Mouse (Mus musculus) adrenal gland, postnatal 10 days (tissue): ENCODE results near the gene Adgrf5. TPM values are rescaled to one million over a fixed set of nuclear protein-coding genes. Genes with fewer than 3 reads are reported as not detected.

Experiments used
- DNase-seq: peaks from one replicate; pipeline ENCODE4 v3.0.0; 2021; ENCODE audit warnings: mixed read lengths
- total RNA-seq, 2 experiments: library from RNA; stranded (reverse); gene quantifications; 2 replicates each; pipeline ENCODE4 v1.2.3; 2021

Adgrf5 gene
- total RNA-seq, 2 experiments from 2014 or later: 122 to 125 TPM

DNA sequence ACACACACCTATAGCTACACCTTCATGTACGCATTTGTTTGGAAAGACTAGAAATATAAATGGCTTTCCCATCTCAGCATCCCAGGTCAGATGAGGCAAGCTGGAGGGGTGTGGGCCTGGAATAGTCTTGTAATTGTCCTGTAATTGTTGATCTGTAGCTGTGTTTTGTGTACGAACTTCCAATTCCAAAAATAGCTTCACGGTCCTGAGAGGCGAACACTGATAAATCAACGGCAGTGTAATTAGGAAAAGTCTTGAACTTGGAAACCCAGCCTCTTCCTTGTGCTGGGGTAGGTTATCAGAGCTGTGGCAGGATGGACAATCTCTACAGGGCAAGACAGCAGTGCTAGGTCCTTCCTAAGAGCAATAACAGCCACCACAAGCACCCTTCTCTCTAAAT, 18.5 kb downstream of the Adgrf5 start:
- no peak for DNase-seq

DNA sequence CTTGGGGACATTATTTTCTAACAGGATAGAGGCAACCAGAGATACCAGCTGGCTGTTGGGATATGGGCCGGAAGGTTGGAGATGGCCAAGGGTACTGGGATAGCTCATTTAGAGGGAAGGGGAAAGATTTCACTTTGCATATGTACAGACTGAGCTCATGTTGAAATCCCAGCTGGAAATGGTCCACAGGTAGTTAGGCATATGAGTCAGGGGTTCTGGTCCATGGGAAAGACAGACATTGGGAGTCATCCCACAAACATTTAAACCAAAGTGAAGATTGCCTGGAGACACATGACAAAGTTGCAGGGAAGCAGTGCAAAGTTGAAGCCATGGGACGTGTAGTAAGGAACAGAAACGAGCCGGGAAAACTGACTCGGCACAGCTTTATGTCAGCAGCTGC, 26.1 kb downstream of the Adgrf5 start:
- DNase-seq: no peak

DNA sequence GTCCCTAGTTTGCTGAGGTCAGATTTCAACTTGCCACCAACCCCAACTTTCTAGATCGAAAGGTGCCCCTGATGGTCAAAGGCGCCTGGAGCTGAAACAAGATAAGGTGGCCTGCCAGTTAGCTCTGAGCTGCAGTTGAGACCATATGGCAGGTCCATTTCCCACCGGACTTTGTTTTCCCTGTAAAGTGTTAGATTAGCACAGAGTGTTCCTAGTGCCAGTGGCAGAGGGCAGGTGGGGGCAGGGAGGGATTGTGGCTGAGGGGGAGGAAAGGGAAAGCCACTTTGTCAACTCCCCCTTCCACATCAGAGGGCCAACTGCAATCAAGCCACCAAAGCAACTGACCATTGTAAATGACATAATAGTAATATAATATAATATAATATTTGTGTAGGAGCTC, 26.9 kb downstream of the Adgrf5 start:
- peak; percentile 17 for DNase-seq

DNA sequence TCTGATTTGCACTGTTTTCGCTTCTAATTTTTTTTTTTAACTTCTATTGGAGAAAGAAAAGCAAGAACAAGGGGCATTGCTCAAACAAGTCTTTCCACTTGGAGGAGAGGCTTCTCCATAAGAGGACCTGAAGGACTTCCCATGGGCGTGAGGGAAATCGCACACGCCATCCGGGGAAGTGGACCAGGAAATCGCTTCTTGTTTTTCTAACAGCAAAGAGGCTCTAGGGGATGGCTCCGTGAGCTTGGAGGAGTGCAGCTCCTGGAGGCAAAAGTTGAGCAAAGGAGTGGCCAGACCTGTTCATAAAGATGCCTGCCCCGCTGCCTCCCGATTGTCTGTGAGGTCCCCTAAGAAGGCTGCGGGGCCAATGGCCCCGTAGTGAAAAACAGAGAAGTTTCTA, 29.0 kb downstream of the Adgrf5 start:
- DNase-seq: no peak

DNA sequence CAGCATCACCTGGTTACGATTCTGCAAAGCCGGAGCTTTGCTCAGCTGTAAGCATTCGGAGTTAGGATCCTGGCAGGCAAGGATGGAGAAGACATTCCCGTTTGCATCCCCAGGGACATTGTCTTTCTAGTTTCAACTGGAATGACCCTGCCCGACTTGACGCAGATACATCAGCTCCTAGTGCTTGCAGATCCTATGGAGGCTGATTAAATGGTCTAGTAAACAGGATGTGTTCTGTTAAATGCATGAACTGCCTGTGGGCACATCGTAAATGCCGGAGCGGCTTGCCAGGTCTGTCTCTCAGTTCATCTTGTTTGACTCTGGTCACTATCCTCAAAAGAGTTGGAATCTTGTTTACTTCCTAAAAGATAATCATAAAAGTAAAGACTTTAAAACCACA, 31.9 kb downstream of the Adgrf5 start:
- DNase-seq: no peak

DNA sequence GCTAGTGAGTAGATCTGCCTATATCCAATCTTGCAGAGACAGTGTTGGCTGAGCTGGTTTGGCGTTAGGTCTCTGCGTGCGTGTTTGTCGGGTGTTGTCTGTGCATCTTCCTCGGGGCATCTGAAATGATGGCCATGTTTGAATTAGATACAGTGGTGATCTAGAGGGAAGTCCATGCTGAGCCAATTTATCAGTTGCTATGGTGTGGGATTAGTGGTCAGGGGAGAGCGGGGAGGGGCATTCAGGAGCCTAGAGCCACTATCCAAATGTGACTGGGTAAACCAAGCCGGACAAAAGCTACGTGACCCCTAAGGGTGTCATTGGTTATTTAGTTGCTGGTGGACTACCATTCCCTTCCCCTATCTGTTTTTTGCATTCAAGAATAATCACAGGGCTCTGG, 33.4 kb downstream of the Adgrf5 start:
- no peak for DNase-seq

DNA sequence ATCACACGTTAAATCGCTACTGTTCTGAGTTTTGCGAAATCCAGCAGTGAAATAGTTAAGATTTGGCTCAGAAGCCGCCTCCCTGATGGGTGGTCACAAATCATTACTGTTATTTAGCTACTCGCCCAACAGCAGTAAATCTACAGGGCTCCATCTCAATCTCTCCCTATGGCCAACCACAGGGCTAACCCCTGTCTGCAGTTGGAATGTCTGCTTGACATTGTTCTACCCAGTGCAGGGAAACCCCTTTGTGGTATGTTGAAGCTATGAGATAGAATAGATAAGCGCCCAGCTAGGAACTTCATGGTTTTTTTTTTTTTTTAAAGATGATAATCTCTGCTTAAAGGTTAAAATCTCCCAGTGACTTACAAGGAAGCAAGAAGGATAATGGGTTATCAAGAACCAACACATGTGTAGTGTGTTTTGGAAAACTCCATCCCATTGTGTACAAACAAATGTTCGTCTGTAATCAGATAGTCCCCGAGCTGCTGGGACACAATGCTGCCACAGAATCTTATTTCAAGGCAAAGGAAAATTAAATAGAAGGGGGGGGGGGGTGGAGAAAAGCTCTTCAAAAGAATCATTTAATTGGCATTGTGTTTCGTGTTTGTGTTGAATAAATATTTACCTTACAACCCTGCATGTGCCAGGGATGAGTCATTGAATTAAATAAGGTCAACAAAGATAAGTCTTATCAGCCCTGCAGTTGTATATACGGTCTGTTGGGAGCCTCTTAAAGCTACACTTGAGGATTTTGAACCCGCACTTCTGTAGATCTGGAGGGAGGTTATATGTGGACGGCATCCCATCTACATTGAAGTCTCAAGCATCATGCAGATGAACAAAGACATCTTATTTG, 35.4 kb downstream of the Adgrf5 start:
- DNase-seq: no peak

DNA sequence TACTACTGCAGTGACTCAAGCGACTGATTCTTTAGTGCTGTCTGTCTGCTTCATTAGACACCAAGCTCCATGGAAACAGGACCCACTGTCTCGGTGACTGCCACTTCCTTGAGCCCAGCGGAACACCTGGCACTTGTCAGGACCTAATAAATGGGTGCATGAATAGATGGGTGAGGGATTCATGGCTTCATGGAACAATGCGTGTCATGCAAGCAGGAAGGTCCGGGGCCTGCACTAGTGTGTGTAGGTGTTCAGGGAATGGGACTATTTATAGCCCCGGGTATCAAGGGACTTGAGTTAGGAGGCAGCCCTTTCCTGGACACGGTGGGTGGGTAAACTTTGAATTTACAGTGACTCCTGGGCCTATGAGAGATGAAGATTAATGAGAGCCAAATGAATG, 38.4 kb downstream of the Adgrf5 start:
- no peak for DNase-seq

DNA sequence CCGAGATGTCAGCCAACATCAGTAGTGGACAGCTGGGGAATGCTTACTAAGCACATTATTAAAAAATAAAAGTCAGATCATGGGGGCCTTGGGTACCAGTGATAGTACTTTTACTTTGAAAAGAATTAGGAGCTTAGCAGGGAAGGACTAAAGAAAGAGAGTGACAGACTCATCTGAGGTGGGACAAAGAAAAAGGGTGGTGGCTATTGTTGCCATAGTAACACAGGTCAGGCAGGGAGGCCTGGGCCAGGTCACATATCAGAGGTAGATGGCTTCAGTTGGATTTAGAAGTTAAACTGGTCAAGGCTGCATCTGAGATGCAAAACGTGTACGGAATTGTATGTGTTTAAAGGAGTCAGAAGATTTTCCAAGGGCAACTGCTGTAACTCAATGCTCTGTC, 38.9 kb downstream of the Adgrf5 start:
- no peak for DNase-seq

DNA sequence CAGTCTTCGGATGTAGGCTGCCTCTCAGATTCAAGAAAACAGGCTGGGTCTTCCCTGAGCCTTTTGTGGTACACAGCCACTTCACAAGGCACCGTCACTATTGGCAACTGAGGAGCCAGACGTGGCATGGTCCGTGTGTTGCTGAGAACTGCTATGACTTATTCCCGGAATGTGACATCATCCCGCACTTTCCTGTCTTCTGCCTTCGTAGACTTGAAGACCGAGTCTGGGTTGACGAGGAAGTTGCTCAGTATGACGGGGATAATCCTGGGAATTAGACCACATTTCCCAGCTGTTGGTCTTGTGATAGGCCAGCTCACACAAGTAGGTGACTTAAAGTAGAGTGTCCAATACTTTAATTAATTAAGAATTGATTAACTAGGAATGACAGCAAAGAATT, 40.2 kb downstream of the Adgrf5 start:
- DNase-seq: no peak

DNA sequence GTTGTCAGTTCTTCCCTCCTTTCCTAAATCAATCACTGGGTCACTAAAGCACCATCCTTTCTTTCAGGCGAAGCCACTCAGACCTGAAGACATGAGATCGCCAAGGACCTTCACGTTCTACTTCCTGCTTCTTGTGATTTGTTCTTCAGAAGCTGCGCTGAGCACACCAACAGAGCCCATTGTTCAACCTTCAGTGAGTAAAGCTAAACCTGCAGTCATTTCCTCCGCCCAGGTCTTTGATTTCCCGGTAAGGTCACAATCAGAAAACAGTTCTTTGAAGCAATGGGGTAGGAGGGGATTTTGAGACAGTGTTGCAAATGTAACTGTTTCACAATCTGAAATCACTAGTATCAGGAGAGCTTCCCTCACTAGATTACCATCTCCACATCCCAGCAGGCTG, 43.6 kb downstream of the Adgrf5 start:
- DNase-seq: no peak

DNA sequence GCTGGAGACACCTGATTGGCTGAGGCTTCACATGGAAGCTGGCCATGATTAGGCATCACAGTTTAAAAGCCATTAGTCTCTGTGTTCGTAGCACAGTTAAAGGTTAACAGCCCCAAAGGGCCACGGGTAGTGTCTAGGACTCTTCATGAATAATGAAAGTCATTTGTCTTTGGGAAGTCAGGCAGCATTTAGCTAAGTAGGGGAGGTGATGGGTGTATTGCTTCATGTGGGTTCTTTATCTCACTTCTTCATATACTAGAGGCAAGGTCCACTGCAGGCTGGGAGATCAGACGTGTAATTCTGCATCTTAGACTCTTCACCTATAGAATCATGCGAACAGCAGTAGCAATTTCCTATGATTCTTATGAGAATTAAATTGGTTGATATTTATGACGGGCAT, 44.2 kb downstream of the Adgrf5 start:
- no peak for DNase-seq

DNA sequence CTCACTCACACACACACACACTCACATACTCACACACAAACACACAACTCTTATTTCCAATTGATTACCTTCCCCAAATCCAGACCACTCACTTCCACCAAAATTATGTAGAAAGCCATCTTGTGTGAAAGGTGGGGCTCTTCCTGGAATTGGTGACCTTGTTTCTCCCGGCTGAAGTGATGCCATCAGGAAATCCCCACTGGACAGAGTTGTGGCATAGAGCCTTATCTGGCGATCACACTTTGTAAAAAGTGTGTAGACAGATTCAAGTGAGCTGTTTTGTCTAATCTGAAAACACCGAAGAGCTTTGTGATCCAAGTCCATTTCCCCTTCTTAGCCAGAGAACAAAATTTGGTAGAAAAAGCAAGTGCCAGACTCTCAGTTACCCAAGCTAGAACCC, 46.1 kb downstream of the Adgrf5 start:
- no peak for DNase-seq

DNA sequence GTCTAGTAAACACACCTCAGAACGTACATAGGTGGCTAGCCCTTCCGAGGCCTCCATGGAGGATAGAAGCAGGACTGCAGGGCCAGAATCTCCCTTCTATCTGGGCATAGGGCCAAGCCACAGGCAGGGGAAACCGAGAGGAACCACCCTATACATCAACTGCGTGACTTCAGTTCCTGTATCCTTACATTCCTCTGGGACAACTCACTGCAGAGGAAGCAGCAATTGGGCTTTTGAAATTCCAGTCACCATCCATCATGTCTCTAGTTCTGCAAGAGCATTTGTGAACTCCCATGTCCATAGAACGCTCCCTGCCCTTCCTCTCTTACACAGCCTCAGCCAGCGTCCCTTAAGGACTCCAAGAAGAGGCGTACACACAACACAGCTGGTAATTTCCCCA, 47.3 kb downstream of the Adgrf5 start:
- peak; percentile 25 for DNase-seq

DNA sequence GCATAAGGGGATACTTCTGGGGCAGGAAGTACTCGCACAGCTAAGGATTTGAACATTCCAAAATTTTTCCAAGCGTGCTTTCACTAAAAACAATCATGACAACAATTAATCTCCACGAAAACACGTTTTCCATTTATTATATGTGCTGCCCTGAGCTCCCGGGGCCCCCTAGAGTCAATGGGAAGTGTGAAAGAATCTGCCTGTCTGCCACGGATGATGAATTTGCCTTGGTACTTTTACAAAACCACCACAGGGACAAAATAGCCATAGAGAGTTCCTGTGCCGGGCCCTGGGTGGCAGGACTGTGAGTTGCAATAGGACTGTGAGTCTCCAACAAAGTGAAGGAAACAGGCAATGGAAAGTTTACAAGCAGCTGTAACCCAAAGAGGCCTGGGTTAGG, 52.9 kb downstream of the Adgrf5 start:
- DNase-seq: no peak

DNA sequence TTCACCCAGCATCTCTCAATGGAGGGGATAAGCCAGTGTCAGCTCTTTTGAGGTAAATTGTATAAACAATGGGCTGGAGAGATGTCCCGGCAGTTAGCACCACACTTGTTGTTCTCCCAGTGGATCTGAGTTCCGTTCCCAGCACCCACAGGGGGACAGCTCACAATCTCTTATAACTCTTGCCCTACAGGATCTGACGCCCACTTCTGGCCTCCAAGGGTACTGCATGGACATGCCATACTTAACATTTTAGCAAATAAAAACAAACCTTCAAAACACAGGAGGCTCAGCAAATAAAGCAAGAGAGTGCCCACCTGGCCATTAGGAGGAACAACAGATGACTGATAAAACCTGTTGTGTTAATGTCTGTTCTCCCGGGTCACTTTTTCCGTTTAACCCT, 59.0 kb downstream of the Adgrf5 start:
- DNase-seq: no peak

DNA sequence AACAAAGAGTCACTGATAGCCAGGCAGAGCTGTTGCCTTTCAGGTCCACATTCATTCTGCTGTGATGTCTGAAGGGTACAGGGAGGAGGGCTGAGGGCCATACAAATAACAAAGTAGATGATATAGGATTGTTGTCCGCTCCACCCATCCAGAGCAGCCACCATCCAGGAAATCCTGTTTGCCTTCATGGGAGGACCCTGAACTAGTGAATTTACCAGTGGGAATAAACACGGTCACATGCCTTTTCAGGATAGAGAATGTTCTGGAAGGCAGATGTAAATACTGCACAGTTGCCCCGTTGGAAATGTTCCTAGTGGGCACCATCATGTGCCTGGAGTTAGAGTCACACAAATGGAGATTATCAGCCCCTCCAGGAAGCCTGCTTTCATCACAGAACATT, 60.1 kb downstream of the Adgrf5 start:
- DNase-seq: no peak

DNA sequence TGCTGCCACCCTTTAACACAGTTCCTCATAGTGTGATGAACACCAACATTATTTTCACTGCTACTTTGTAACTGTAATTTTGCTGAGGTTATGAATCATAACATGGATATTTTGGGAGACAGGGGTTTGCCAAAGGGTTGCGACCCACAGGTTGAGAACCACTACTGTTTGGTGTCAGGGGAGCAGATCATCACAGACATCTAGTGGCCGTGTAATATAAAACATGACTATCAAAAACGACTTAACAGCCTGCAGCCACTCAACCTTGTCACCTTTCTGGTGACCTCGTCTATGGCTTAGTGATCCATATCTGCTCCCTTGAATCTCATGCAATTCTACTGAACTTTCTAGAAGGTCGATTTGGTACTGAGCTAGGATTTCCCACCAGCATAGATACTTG, 63.7 kb downstream of the Adgrf5 start:
- DNase-seq: no peak

DNA sequence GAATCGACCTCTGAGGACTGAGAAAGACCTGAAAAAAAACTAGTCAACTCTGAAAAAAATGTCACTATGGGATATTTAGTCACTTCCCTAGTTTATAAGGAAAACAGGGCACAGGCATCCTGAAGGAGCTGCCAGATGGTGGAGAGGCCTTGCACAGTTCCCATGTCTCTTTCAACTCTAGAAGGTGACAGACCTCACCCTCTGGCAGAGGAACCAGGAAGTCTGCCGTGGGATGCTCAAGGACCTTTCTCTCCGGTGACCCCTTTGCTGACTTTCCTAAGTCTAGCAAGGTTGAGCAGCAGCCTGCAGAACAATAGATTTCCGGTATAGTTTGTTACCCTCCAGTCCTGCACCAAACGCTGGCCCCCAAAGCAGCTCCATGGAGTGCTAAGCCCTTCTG, 71.4 kb downstream of the Adgrf5 start:
- peak; percentile 24 for DNase-seq

DNA sequence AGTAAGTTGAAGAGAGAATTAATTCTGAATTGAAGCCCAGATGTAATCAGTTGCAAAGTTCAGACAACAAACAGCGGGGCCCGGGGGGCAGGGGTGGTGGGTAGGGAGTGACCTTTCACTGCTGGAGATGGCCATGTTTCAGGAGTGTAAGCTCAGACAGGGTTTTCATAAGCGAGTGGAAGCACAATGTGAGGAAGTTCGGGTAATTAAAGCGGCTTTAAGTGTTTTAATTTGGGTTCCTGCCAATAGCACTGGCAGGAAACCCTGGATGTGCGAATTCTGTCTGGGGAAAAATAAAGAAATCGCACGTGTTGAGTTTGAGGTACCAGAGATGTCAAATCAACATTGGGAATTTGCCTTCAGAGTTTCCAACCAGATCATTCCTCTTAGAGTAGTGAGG, 74.2 kb downstream of the Adgrf5 start:
- no peak for DNase-seq

DNA sequence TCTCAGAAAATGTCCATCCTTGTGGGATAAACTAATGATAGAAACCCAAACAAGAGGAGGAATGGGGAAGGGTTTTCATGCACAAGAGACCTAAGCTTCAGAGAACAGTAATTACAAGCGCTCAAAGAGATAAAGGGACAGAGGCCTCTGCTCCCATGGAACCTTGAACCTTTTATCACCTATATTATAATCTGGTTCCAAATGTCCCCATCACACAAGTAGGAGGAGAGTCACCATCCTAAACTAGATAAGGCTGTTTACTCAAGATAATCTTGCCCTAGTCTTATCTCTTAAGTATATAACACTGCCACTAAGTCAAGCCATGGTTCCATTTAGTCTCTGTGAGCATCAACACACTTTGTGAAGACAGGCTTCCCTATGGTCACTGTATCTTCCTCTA, 91.0 kb downstream of the Adgrf5 start:
- DNase-seq: no peak

DNA sequence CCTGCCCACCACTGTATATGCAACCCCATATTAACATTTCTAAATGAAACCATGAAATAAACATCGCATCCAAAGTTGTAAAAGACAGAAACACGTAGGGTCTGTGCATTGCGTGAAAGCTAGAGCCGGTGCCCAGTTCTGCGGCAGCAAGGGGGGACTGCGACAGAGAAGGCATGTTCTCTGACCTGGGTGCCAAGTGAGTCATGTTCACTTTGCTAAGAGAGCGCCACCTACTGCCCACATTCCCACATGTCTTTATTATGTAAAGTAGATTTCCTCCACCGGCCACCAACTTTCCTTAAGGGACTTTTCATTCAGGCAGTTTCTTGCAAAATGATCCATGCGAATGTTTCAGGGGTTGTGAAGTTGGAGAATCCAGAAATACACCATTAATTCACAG, 98.3 kb downstream of the Adgrf5 start:
- DNase-seq: peak; percentile 83

DNA sequence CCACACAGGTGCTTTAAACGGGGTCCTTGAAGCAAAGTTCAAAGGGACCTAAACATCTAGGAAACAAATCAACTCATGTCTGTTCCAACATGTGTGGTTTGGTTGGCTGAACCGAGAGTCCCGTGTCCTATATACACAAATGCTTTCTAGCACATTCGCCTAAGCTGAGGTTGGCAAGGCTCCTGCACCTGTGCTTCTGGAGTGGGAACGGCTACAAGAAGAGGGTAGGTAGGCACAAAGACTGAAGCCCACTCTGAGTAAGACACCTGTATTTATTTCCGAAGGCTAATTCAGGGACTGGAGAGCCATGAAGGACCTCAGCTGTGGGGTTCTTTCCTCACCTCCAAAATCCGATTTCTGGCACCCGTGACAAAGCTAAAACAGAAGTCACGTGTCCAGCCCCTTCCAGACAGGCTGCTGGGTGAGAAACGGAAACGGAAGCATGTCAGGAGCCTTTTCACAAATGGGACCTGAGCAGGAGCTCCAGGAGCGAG, 99.5 kb downstream of the Adgrf5 start:
- DNase-seq: no peak
